Mouse (Mus musculus) limb, embryonic 12.5 days (tissue): ENCODE data around the gene Noxo1. TPM values are rescaled to one million over a fixed set of nuclear protein-coding genes. Genes with fewer than 3 reads are reported as not detected.

Source experiments
- ATAC-seq: fragments of 200-750 bp; cut with Nextera tagmentation; 2 replicates; pipeline ENCODE4 v1.8.0; 2017; ENCODE audit warnings: low read depth, moderate TSS enrichment; ENCODE audit not compliant: insufficient number of reproducible peaks, insufficient read depth, low FRiP score, low TSS enrichment
- H3K27ac ChIP-seq: fragments of 300-500 bp; sonication (generic); 2 replicates; pipeline ENCODE4 v1.5.1; 2016; ENCODE audit warnings: mild to moderate bottlenecking, moderate library complexity
- H3K27me3 ChIP-seq: fragments of 300-500 bp; sonication (generic); 2 replicates; pipeline ENCODE4 v1.6.1; 2016; ENCODE audit warnings: mild to moderate bottlenecking, moderate library complexity
- H3K36me3 ChIP-seq: fragments of 300-500 bp; sonication (generic); 2 replicates; pipeline ENCODE4 v1.6.1; 2016; ENCODE audit warnings: mild to moderate bottlenecking, moderate library complexity
- H3K4me1 ChIP-seq: fragments of 300-500 bp; sonication (generic); replicated peaks from 2 replicates; pipeline ENCODE4 v1.6.1; 2016
- H3K4me2 ChIP-seq: fragments of 300-500 bp; sonication (generic); 2 replicates; pipeline ENCODE4 v1.6.1; 2016; ENCODE audit warnings: mild to moderate bottlenecking, moderate library complexity
- H3K4me3 ChIP-seq: fragments of 300-500 bp; sonication (generic); replicated peaks from 2 replicates; pipeline ENCODE4 v1.5.1; 2016; ENCODE audit warnings: mild to moderate bottlenecking
- H3K9ac ChIP-seq: fragments of 300-500 bp; sonication (generic); replicated peaks from 2 replicates; pipeline ENCODE4 v1.6.1; 2016; ENCODE audit warnings: mild to moderate bottlenecking, moderate library complexity
- H3K9me3 ChIP-seq: fragments of 300-500 bp; sonication (generic); 2 replicates; pipeline ENCODE4 v1.6.1; 2016; ENCODE audit warnings: mild to moderate bottlenecking, moderate library complexity
- WGBS: fragments of 180-500 bp; shearing (Covaris S2); methylation state at CpG from one replicate; pipeline ENCODE4 v1.1.7; 2016; 5-methylcytosine and 5-hydroxymethylcytosine counted together
- polyA plus RNA-seq: library from polyadenylated mRNA; unstranded; fragments of >200 nt; fragmentation: Nextera tagmentation; extraction: Ambion mirVana; gene quantifications from 2 replicates; pipeline ENCODE4 v1.2.1, GENCODE M21; 2016

Noxo1 gene
- polyA plus RNA-seq, 1 experiment from 2014 or later, result 1.7 TPM

GRCm38 (mm10) chr17:24744381-24744780, 48.3 kb downstream of the Noxo1 start:
- H3K36me3 ChIP-seq, result peaks cover 29% of the 10 kb centered on the region; the same call in 1 of the 2 replicates
- ATAC-seq, result no peak

GRCm38 (mm10) chr17:24745526-24746497, 49.8 kb downstream of the Noxo1 start:
- peak; percentile 69; the same call in 1 of the 2 replicates for ATAC-seq
- Histone ChIP-seq H3K4me3 (no peak overlapping the region), H3K27me3 (peaks cover 16% of the 10 kb centered on the region), H3K9me3 (no peaks in the 10 kb centered on the region), H3K9ac (no peak overlapping the region), H3K4me1 (peaks cover 11% of the 10 kb centered on the region; the same call in 1 of the 2 replicates), H3K36me3 (peaks cover 18% of the 10 kb centered on the region; the same call in 1 of the 2 replicates), H3K27ac (no peak overlapping the region), H3K4me2 (no peak overlapping the region)
- 22% methylated on average over 7 of the region's 7 CpGs for WGBS

More at GRCm38 (mm10) chr17:24744381-24744780, 48.3 kb downstream of the Noxo1 start:
- Histone ChIP-seq H3K4me3 (no peak overlapping the region), H3K27me3 (0 out of 2 replicates have a peak, but pooled peaks cover 4% of the 10 kb centered on the region), H3K27ac (no peak overlapping the region), H3K4me2 (no peak overlapping the region), H3K9ac (no peak overlapping the region), H3K9me3 (no peaks in the 10 kb centered on the region), H3K4me1 (peaks cover 11% of the 10 kb centered on the region; the same call in 1 of the 2 replicates)
- WGBS, result 72% methylated on average over 3 of the region's 3 CpGs

GRCm38 (mm10) chr17:24746986-24747385, 51.0 kb downstream of the Noxo1 start:
- 0 out of 2 replicates have a peak overlapping the region, but pooled peaks have one; percentile 12 for H3K27ac ChIP-seq
- peaks cover 27% of the 10 kb centered on the region for H3K27me3 ChIP-seq
- no peak overlapping the region for H3K4me2 ChIP-seq
- ATAC-seq, result no peak
- WGBS, result 28% methylated on average over 4 of the region's 4 CpGs
- H3K4me1 ChIP-seq, result peaks cover 11% of the 10 kb centered on the region; the same call in 1 of the 2 replicates
- peaks cover 8% of the 10 kb centered on the region; the same call in 1 of the 2 replicates for H3K36me3 ChIP-seq
- no peaks in the 10 kb centered on the region for H3K9me3 ChIP-seq
- H3K4me3 ChIP-seq, result no peak overlapping the region
- no peak overlapping the region for H3K9ac ChIP-seq

Other genes starting within 250 kb of the Noxo1 start
- 37.2 and 45.6 TPM in 2 replicates for gene E4f1, start 225.9 kb upstream of the Noxo1 start, polyA plus RNA-seq
- gene Pgp, start 225.8 kb upstream of the Noxo1 start, polyA plus RNA-seq, result 54.9 and 56.6 TPM in 2 replicates
- not detected in 2 replicates for gene Bricd5, start 222.3 kb upstream of the Noxo1 start, polyA plus RNA-seq
- gene Mlst8, start 217.2 kb upstream of the Noxo1 start, polyA plus RNA-seq, result 34.7 and 35.5 TPM in 2 replicates
- 6.1 and 6.5 TPM in 2 replicates for gene Caskin1, start 207.6 kb upstream of the Noxo1 start, polyA plus RNA-seq
- 97.4 and 101 TPM in 2 replicates for gene Traf7, start 168.3 kb upstream of the Noxo1 start, polyA plus RNA-seq
- gene Rab26, start 162.0 kb upstream of the Noxo1 start, polyA plus RNA-seq, result 3.2 and 4.0 TPM in 2 replicates
- 23.2 and 32.2 TPM in 2 replicates for gene Pkd1, start 146.4 kb upstream of the Noxo1 start, polyA plus RNA-seq
- 68.6 and 77.7 TPM in 2 replicates for gene Tsc2, start 63.6 kb upstream of the Noxo1 start, polyA plus RNA-seq
- gene Nthl1, start 63.6 kb upstream of the Noxo1 start, polyA plus RNA-seq, result 23.3 and 24.9 TPM in 2 replicates
- 58.9 and 59.3 TPM in 2 replicates for gene Slc9a3r2, start 45.9 kb upstream of the Noxo1 start, polyA plus RNA-seq
- 0.49 and 1.3 TPM in 2 replicates for gene Npw, start 37.8 kb upstream of the Noxo1 start, polyA plus RNA-seq
- 24.5 and 28.4 TPM in 2 replicates for gene Zfp598, start 26.5 kb upstream of the Noxo1 start, polyA plus RNA-seq
- gene Syngr3, start 6.3 kb upstream of the Noxo1 start, polyA plus RNA-seq, result 7.5 and 8.2 TPM in 2 replicates
- gene Gfer, start 78 bp upstream of the Noxo1 start, polyA plus RNA-seq, result 49.7 and 53.5 TPM in 2 replicates
- 99.7 and 103 TPM in 2 replicates for gene Tbl3, start 11.4 kb downstream of the Noxo1 start, polyA plus RNA-seq
- gene Rnf151, start 21.8 kb downstream of the Noxo1 start, polyA plus RNA-seq, result 0.29 and 0.41 TPM in 2 replicates
- 1,161 and 1,172 TPM in 2 replicates for gene Rps2, start 21.9 kb downstream of the Noxo1 start, polyA plus RNA-seq
- 206 and 217 TPM in 2 replicates for gene Ndufb10, start 28.2 kb downstream of the Noxo1 start, polyA plus RNA-seq
- gene Rpl3l, start 31.6 kb downstream of the Noxo1 start, polyA plus RNA-seq, result not detected in 2 replicates
- 22.7 and 24.1 TPM in 2 replicates for gene Msrb1, start 40.4 kb downstream of the Noxo1 start, polyA plus RNA-seq
- gene Hs3st6, start 56.8 kb downstream of the Noxo1 start, polyA plus RNA-seq, result 2.7 and 4.0 TPM in 2 replicates
- not detected in 2 replicates for gene Meiob, start 108.1 kb downstream of the Noxo1 start, polyA plus RNA-seq
- 26.3 and 27.6 TPM in 2 replicates for gene Hagh, start 143.9 kb downstream of the Noxo1 start, polyA plus RNA-seq
- gene Fahd1, start 154.1 kb downstream of the Noxo1 start, polyA plus RNA-seq, result 18.6 and 22.5 TPM in 2 replicates
- gene Igfals, start 169.8 kb downstream of the Noxo1 start, polyA plus RNA-seq, result 0.37 and 0.43 TPM in 2 replicates
- 50.1 and 53.2 TPM in 2 replicates for gene Nubp2, start 190.1 kb downstream of the Noxo1 start, polyA plus RNA-seq
- gene Spsb3, start 190.4 kb downstream of the Noxo1 start, polyA plus RNA-seq, result 40.4 and 46.1 TPM in 2 replicates
- gene Eme2, start 198.9 kb downstream of the Noxo1 start, polyA plus RNA-seq, result 32.8 and 47.1 TPM in 2 replicates
- 89.5 and 94.8 TPM in 2 replicates for gene Mrps34, start 198.9 kb downstream of the Noxo1 start, polyA plus RNA-seq
- gene Nme3, start 200.3 kb downstream of the Noxo1 start, polyA plus RNA-seq, result 46.2 and 46.5 TPM in 2 replicates
- gene Mapk8ip3, start 240.7 kb downstream of the Noxo1 start, polyA plus RNA-seq, result 45.0 and 46.5 TPM in 2 replicates